Mouse (Mus musculus) neural tube, embryonic 15.5 days (tissue): ENCODE data around the gene Nasp. TPM values are rescaled to one million over a fixed set of nuclear protein-coding genes. Genes with fewer than 3 reads are reported as not detected.
A peak's percentile ranks its signal among the peaks of the same experiment; 100 is the strongest.
"Not testable (repeated sequence)": the region's sequence is repeated elsewhere in the genome, so short reads cannot be mapped to it uniquely, and the experiment has no call there.

ENCODE experiments used
- ATAC-seq: fragments of 200-750 bp; cut with Nextera tagmentation; 2 replicates; pipeline ENCODE4 v1.8.0; 2017; ENCODE audit warnings: mild to moderate bottlenecking, moderate TSS enrichment, moderate library complexity; ENCODE audit not compliant: low FRiP score
- H3K27ac ChIP-seq: fragments of 300-500 bp; sonication (generic); replicated peaks from 2 replicates; pipeline ENCODE4 v1.5.1; 2015; ENCODE audit warnings: mild to moderate bottlenecking, inconsistent platforms
- H3K27me3 ChIP-seq: fragments of 300-500 bp; sonication (generic); replicated peaks from 2 replicates; pipeline ENCODE4 v1.6.1; 2015; ENCODE audit warnings: inconsistent platforms
- H3K36me3 ChIP-seq: fragments of 300-500 bp; sonication (generic); 2 replicates; pipeline ENCODE4 v1.6.1; 2015; ENCODE audit warnings: inconsistent platforms
- H3K4me1 ChIP-seq: fragments of 300-500 bp; sonication (generic); 2 replicates; pipeline ENCODE4 v1.6.1; 2015; ENCODE audit warnings: inconsistent platforms
- H3K4me2 ChIP-seq: fragments of 300-500 bp; sonication (generic); 2 replicates; pipeline ENCODE4 v1.6.1; 2015; ENCODE audit warnings: inconsistent platforms, mild to moderate bottlenecking, moderate library complexity
- H3K4me3 ChIP-seq: fragments of 300-500 bp; sonication (generic); replicated peaks from 2 replicates; pipeline ENCODE4 v1.5.1; 2015; ENCODE audit warnings: mild to moderate bottlenecking, inconsistent platforms
- H3K9ac ChIP-seq: fragments of 300-500 bp; sonication (generic); replicated peaks from 2 replicates; pipeline ENCODE4 v1.6.1; 2015; ENCODE audit warnings: mild to moderate bottlenecking, inconsistent platforms
- H3K9me3 ChIP-seq: fragments of 300-500 bp; sonication (generic); replicated peaks from 2 replicates; pipeline ENCODE4 v1.6.1; 2016; ENCODE audit warnings: inconsistent platforms
- WGBS: fragments of 180-500 bp; shearing (Covaris S2); methylation state at CpG from one replicate; pipeline ENCODE4 v1.1.7; 2015; ENCODE audit warnings: mixed read lengths; 5-methylcytosine and 5-hydroxymethylcytosine counted together
- polyA plus RNA-seq: library from polyadenylated mRNA; unstranded; fragments of >200 nt; fragmentation: Nextera tagmentation; extraction: Ambion mirVana; gene quantifications from 2 replicates; pipeline ENCODE4 v1.2.1, GENCODE M21; 2015

Gene Nasp
- 79.3 and 93.1 TPM in 2 replicates for polyA plus RNA-seq

- peaks cover 3% of the 10 kb centered on the region; the same call in 1 of the 2 replicates for H3K36me3 ChIP-seq
- 8% methylated on average over 23 of the region's 23 CpGs for WGBS
- H3K27ac ChIP-seq: peak within 1 kb of the TSS; percentile 93
- no peaks in the 10 kb centered on the region for H3K9me3 ChIP-seq
- peak within 1 kb of the TSS; percentile 80 for H3K9ac ChIP-seq
- no peaks in the 10 kb centered on the region for H3K27me3 ChIP-seq
- peaks cover 23% of the 10 kb centered on the region for H3K4me1 ChIP-seq
- H3K4me2 ChIP-seq: peak within 1 kb of the TSS; percentile 70
- H3K4me3 ChIP-seq: peak within 1 kb of the TSS; percentile 80
- peak; percentile 92 for ATAC-seq
Observed at GRCm38 (mm10) chr4:116627722-116628662, at the start of gene Nasp. Gene Nasp, minus strand, starts transcription at chr4:116627941.

DNA sequence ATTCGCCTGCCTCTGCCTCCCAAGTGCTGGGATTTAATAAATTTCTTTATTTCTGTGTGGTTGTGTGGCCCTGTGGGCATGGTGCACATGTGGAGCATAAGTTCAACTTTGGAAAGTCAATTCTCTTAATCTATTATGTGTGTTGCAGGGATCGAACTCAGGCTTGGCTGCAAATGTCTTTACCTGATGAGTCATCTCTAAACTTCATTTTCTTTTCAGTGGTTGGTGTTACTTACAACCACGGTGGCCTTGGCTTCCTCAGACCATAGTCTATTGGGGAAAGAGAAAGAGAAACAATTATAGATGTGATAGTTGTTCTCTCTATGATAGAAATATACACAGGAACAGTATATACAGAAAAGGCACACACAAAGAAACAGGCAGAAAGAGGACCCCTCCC lies 48.3 kb upstream of the Nasp start:
- Histone ChIP-seq H3K27ac (no peak overlapping the region), H3K36me3 (no peaks in the 10 kb centered on the region), H3K4me1 (no peaks in the 10 kb centered on the region), H3K4me2 (no peak overlapping the region), H3K27me3 (no peaks in the 10 kb centered on the region), H3K4me3 (no peak overlapping the region), H3K9me3 (no peaks in the 10 kb centered on the region), H3K9ac (no peak overlapping the region)
- ATAC-seq: no peak
- WGBS: 85% methylated on average over 3 of the region's 3 CpGs

- ATAC-seq, H3K27ac ChIP-seq, H3K27me3 ChIP-seq, H3K4me2 ChIP-seq, H3K36me3 ChIP-seq, H3K4me3 ChIP-seq, H3K4me1 ChIP-seq, H3K9me3 ChIP-seq, H3K9ac ChIP-seq: not testable (repeated sequence)
- 91% methylated on average over 6 of the region's 6 CpGs for whole genome bisulfite sequencing
Observed at GRCm38 (mm10) chr4:116674761-116675160, 47.0 kb upstream of the Nasp start.

DNA sequence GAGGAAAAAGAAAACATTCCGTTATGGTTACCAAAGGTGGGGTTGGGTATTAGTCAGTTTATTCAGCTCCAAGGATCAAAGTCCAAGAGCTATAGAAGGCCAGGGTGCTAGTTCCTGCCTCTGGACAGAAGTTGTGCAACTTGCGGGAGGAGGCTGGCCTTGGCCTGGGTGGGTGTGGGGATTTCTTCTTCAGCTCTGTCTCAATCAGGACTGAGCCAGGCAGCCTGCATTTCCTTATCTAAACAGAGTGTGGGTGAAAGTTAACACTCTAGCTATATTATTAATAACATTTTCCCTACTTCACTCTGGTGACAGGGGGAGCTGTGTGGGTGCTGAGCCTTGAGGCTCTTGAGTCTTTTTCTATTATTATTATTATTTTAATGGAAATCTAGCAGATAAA lies 45.0 kb upstream of the Nasp start:
- WGBS: 84% methylated on average over 2 of the region's 2 CpGs
- no peaks in the 10 kb centered on the region for H3K9me3 ChIP-seq
- no peak overlapping the region for H3K9ac ChIP-seq
- H3K4me3 ChIP-seq: no peak overlapping the region
- H3K4me2 ChIP-seq: no peak overlapping the region
- no peaks in the 10 kb centered on the region for H3K27me3 ChIP-seq
- H3K36me3 ChIP-seq: no peaks in the 10 kb centered on the region
- H3K4me1 ChIP-seq: no peaks in the 10 kb centered on the region
- no peak overlapping the region for H3K27ac ChIP-seq
- no peak for ATAC-seq

DNA sequence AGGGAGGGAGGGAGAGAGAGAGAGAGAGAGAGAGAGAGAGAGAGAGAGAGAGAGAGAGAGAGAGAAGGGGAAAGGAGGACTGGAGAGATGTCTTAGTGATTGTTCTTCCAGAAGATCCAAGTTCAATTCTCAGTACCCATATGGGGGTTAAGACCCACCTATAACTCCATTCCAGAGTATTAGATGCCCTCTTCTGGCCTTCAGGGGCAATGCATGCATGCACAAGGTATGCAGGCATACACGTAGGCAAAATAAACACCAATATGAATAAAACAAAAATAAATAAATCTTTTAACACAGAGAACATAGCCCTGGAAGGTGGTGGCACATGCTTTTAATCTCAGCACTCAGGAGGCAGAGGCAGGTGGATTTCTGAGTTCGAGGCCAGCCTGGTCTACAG lies 41.5 kb upstream of the Nasp start:
- H3K27me3 ChIP-seq: no peaks in the 10 kb centered on the region
- H3K36me3 ChIP-seq: no peaks in the 10 kb centered on the region
- no peaks in the 10 kb centered on the region for H3K4me1 ChIP-seq
- no peak overlapping the region for H3K4me3 ChIP-seq
- H3K9ac ChIP-seq: no peak overlapping the region
- H3K9me3 ChIP-seq: no peaks in the 10 kb centered on the region
- 65% methylated on average over 2 of the region's 2 CpGs for WGBS
- H3K4me2 ChIP-seq: no peak overlapping the region
- H3K27ac ChIP-seq: no peak overlapping the region
- ATAC-seq: no peak

- WGBS: 66% methylated on average over 3 of the region's 3 CpGs
- H3K4me2 ChIP-seq: no peak overlapping the region
- H3K4me3 ChIP-seq: no peak overlapping the region
- H3K36me3 ChIP-seq: no peaks in the 10 kb centered on the region
- H3K27ac ChIP-seq: no peak overlapping the region
- H3K4me1 ChIP-seq: no peaks in the 10 kb centered on the region
- no peaks in the 10 kb centered on the region for H3K9me3 ChIP-seq
- H3K27me3 ChIP-seq: no peaks in the 10 kb centered on the region
- H3K9ac ChIP-seq: no peak overlapping the region
- ATAC-seq: no peak
Observed at GRCm38 (mm10) chr4:116668145-116668544, 40.4 kb upstream of the Nasp start.

GRCm38 (mm10) chr4:116666625-116667024 lies 38.9 kb upstream of the Nasp start:
- no peak overlapping the region for H3K27ac ChIP-seq

DNA sequence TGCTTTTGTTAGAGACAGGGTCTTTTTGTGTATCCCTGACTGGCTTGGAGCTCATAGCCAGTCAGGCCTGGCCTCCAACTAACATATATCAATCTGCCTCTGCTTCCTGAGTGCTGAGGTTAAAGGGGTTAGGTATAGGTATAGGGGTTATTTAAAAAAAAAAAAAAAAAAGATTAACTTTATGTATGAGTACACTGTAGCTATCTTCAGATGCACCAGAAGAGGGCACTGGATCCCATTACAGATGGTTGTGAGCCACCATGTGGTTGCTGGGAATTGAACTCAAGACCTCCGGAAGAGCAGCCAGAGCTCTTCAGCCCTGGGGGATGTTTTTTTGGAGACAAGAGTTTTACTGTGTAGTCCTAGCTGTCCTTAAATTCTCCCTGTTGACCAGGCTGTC lies 34.3 kb upstream of the Nasp start:
- no peak for ATAC-seq
- WGBS: 90% methylated on average over 1 of the region's 1 CpGs
- Histone ChIP-seq H3K27ac (no peak overlapping the region), H3K4me3 (no peak overlapping the region), H3K4me1 (no peaks in the 10 kb centered on the region), H3K36me3 (no peaks in the 10 kb centered on the region), H3K9me3 (no peaks in the 10 kb centered on the region), H3K9ac (no peak overlapping the region), H3K27me3 (no peaks in the 10 kb centered on the region), H3K4me2 (no peak overlapping the region)

More at GRCm38 (mm10) chr4:116666625-116667024, 38.9 kb upstream of the Nasp start:
- no peaks in the 10 kb centered on the region for H3K9me3 ChIP-seq
- H3K9ac ChIP-seq: no peak overlapping the region
- H3K27me3 ChIP-seq: no peaks in the 10 kb centered on the region
- no peaks in the 10 kb centered on the region for H3K4me1 ChIP-seq
- H3K4me2 ChIP-seq: no peak overlapping the region
- no peak overlapping the region for H3K4me3 ChIP-seq
- WGBS: 73% methylated on average over 4 of the region's 4 CpGs
- no peaks in the 10 kb centered on the region for H3K36me3 ChIP-seq
- no peak for ATAC-seq

DNA sequence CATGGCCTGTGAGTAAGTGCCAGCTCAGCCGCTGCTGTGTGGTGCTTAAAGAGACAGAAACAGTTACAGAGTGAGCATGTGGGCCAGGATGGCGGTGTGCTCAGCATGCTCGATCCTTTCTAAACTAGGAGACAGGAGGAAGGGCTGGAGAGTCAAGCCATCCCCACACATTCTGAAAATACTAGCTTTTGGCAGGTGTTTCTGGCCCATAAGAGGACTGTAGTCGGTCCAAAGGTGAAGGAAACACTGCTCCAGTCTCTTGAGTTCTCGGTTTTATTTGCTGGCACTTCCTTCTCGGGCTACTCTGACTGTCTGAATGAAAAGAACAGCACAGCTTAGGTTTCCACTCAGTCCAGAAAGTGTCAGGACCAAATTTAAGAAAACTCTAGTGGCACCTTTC lies 33.1 kb upstream of the Nasp start:
- Histone ChIP-seq H3K36me3 (no peaks in the 10 kb centered on the region), H3K4me1 (no peaks in the 10 kb centered on the region), H3K4me3 (no peak overlapping the region), H3K9ac (no peak overlapping the region), H3K9me3 (no peaks in the 10 kb centered on the region), H3K27ac (no peak overlapping the region), H3K4me2 (no peak overlapping the region), H3K27me3 (no peaks in the 10 kb centered on the region)
- no peak for ATAC-seq
- 80% methylated on average over 6 of the region's 6 CpGs for WGBS

DNA sequence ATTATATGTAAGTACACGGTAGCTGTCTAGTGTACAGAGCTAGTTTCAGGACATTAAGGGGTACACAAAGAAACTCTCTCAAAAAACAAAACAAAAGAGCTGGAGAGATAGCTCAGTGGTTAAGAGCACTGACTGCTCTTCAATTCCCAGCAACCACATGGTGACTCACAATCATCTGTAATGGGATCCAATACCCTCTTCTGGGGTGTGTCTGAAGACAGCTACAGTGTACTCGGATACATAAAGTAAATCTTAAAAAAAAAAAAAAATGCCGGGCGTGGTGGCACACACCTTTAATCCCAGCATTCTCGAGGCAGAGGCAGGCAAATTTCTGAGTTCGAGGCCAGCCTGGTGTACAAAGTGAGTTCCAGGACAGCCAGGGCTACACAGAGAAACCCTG lies 32.2 kb upstream of the Nasp start:
- WGBS: 89% methylated on average over 6 of the region's 6 CpGs
- ATAC-seq, H3K4me1 ChIP-seq, H3K27ac ChIP-seq, H3K36me3 ChIP-seq, H3K4me3 ChIP-seq, H3K4me2 ChIP-seq, H3K9ac ChIP-seq, H3K27me3 ChIP-seq, H3K9me3 ChIP-seq: not testable (repeated sequence)

DNA sequence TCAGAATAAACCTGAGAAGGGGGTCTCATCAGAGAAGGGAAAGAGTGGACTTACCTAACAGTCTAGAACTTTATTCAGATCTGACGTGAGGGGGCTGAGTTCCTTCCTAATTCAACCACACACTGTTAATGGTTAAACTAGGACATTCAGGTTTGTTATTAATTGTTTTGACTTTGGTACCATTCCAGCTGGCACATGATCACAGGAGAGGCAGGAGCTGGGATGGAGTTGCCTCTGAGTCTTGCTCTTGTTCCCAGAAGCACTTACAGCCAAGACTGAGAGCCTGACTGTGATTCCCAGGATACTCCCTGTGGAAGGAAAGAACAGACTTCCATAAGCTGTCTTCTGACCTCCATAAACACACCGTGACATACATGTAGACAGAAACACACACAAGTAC lies 31.7 kb upstream of the Nasp start:
- Histone ChIP-seq H3K4me1 (no peaks in the 10 kb centered on the region), H3K27ac (no peak overlapping the region), H3K36me3 (no peaks in the 10 kb centered on the region), H3K9ac (no peak overlapping the region), H3K4me3 (no peak overlapping the region), H3K4me2 (no peak overlapping the region), H3K27me3 (no peaks in the 10 kb centered on the region), H3K9me3 (no peaks in the 10 kb centered on the region)
- no peak for ATAC-seq
- 65% methylated on average over 2 of the region's 2 CpGs for WGBS

DNA sequence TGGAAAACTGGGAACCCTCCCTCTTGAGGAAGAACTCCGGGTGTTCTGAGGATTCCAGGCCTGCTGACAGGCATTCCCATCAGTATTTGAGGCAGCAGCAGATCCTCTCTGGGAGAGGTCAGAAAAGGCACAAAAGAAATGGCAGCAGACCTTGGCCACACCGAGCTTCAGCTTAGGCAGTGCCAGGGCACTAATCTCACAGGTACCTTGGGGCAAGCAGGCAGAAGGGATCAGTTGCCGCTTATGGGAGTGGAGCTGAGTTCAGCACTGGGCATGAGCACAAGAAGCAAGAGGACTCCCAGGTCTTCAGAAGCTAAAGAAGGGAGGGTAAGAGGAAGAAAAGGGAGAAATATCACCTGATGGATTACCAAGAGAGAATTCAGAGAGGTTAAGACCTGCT lies 30.2 kb upstream of the Nasp start:
- no peak overlapping the region for H3K4me3 ChIP-seq
- H3K27ac ChIP-seq: no peak overlapping the region
- ATAC-seq: no peak
- no peaks in the 10 kb centered on the region for H3K27me3 ChIP-seq
- H3K9ac ChIP-seq: no peak overlapping the region
- 43% methylated on average over 3 of the region's 3 CpGs for whole genome bisulfite sequencing
- no peaks in the 10 kb centered on the region for H3K9me3 ChIP-seq
- H3K4me1 ChIP-seq: no peaks in the 10 kb centered on the region
- H3K36me3 ChIP-seq: no peaks in the 10 kb centered on the region
- H3K4me2 ChIP-seq: no peak overlapping the region
